Mouse (Mus musculus): ENCODE data around the gene Wdr81.

GRCm38 (mm10) chr11:75459141-75459711 is 4.7 kb upstream of the Wdr81 start:
- TF ChIP-seq EP300 (IDR thresholded peaks at IDR 0.05; ENCODE audit: low read depth) (no peak), CTCF (IDR thresholded peaks at IDR 0.05; ENCODE audit: low read depth) (no peak)
